Mouse (Mus musculus): ENCODE measurements around the gene Mphosph9. TPM values are rescaled to one million over a fixed set of nuclear protein-coding genes. Genes with fewer than 3 reads are reported as not detected.
A peak's percentile ranks its signal among the peaks of the same experiment; 100 is the strongest.

Mphosph9 gene
- polyA plus RNA-seq, 1 experiment = 21.7 TPM

- no peaks in the 10 kb centered on the region for H3K4me1 ChIP-seq (ENCODE audit: control insufficient read depth, insufficient read depth, low read length)
- no peaks in the 10 kb centered on the region for H3K27me3 ChIP-seq (ENCODE audit: control insufficient read depth, insufficient read depth, low read length, poor library complexity, severe bottlenecking)
- no peak overlapping the region for H3K4me3 ChIP-seq (ENCODE audit: low read depth, low read length)
- TF ChIP-seq CTCF (IDR thresholded peaks at IDR 0.05; ENCODE audit: low read depth, low read length) (no peak), POLR2A (IDR thresholded peaks at IDR 0.05; ENCODE audit: insufficient read depth, low read length) (no peak), EP300 (IDR thresholded peaks at IDR 0.05; ENCODE audit: insufficient read depth, low read depth, low read length) (no peak)
- no peaks in the 10 kb centered on the region for H3K9me3 ChIP-seq (replicated peaks; ENCODE audit: control insufficient read depth, insufficient read depth, low read length, poor library complexity, severe bottlenecking)
- H3K36me3 ChIP-seq (ENCODE audit: control insufficient read depth, insufficient read depth, low read length, poor library complexity, severe bottlenecking) = no peaks in the 10 kb centered on the region
- H3K27ac ChIP-seq (ENCODE audit: insufficient read depth, low read length) = no peak overlapping the region
- H3K9ac ChIP-seq (ENCODE audit: low read depth, poor library complexity, severe bottlenecking) = no peak overlapping the region
Observed at GRCm38 (mm10) chr5:124216403-124216802, 111.4 kb downstream of the Mphosph9 start.

GRCm38 (mm10) chr5:124215647-124216046 is 112.1 kb downstream of the Mphosph9 start:
- Histone ChIP-seq H3K27me3 (ENCODE audit: control insufficient read depth, insufficient read depth, low read length, poor library complexity, severe bottlenecking) (no peaks in the 10 kb centered on the region), H3K4me1 (ENCODE audit: control insufficient read depth, insufficient read depth, low read length) (no peaks in the 10 kb centered on the region), H3K9me3 (replicated peaks; ENCODE audit: control insufficient read depth, insufficient read depth, low read length, poor library complexity, severe bottlenecking) (no peaks in the 10 kb centered on the region), H3K9ac (ENCODE audit: low read depth, poor library complexity, severe bottlenecking) (no peak overlapping the region), H3K27ac (ENCODE audit: insufficient read depth, low read length) (no peak overlapping the region), H3K4me3 (ENCODE audit: low read depth, low read length) (no peak overlapping the region), H3K36me3 (ENCODE audit: control insufficient read depth, insufficient read depth, low read length, poor library complexity, severe bottlenecking) (no peaks in the 10 kb centered on the region)
- no peak for TF ChIP-seq EP300 (IDR thresholded peaks at IDR 0.05; ENCODE audit: insufficient read depth, low read depth, low read length)
- TF ChIP-seq CTCF (IDR thresholded peaks at IDR 0.05; ENCODE audit: low read depth, low read length) = no peak
- no peak for TF ChIP-seq POLR2A (IDR thresholded peaks at IDR 0.05; ENCODE audit: insufficient read depth, low read length)

- Histone ChIP-seq H3K36me3 (ENCODE audit: control insufficient read depth, insufficient read depth, low read length, poor library complexity, severe bottlenecking) (no peaks in the 10 kb centered on the region), H3K4me3 (ENCODE audit: low read depth, low read length) (no peak overlapping the region), H3K27me3 (ENCODE audit: control insufficient read depth, insufficient read depth, low read length, poor library complexity, severe bottlenecking) (no peaks in the 10 kb centered on the region), H3K9ac (ENCODE audit: low read depth, poor library complexity, severe bottlenecking) (no peak overlapping the region), H3K4me1 (ENCODE audit: control insufficient read depth, insufficient read depth, low read length) (no peaks in the 10 kb centered on the region), H3K27ac (ENCODE audit: insufficient read depth, low read length) (no peak overlapping the region), H3K9me3 (replicated peaks; ENCODE audit: control insufficient read depth, insufficient read depth, low read length, poor library complexity, severe bottlenecking) (no peaks in the 10 kb centered on the region)
- TF ChIP-seq CTCF (IDR thresholded peaks at IDR 0.05; ENCODE audit: low read depth, low read length) = no peak
- no peak for TF ChIP-seq POLR2A (IDR thresholded peaks at IDR 0.05; ENCODE audit: insufficient read depth, low read length)
- no peak for TF ChIP-seq EP300 (IDR thresholded peaks at IDR 0.05; ENCODE audit: insufficient read depth, low read depth, low read length)
Observed at GRCm38 (mm10) chr5:124214516-124215145, 113.1 kb downstream of the Mphosph9 start.

GRCm38 (mm10) chr5:124213588-124214469 is 113.9 kb downstream of the Mphosph9 start:
- no peaks in the 10 kb centered on the region for H3K4me1 ChIP-seq (ENCODE audit: control insufficient read depth, insufficient read depth, low read length)
- no peak overlapping the region for H3K4me3 ChIP-seq (ENCODE audit: low read depth, low read length)
- no peak overlapping the region for H3K9ac ChIP-seq (ENCODE audit: low read depth, poor library complexity, severe bottlenecking)
- no peaks in the 10 kb centered on the region for H3K9me3 ChIP-seq (replicated peaks; ENCODE audit: control insufficient read depth, insufficient read depth, low read length, poor library complexity, severe bottlenecking)
- no peaks in the 10 kb centered on the region for H3K36me3 ChIP-seq (ENCODE audit: control insufficient read depth, insufficient read depth, low read length, poor library complexity, severe bottlenecking)
- no peaks in the 10 kb centered on the region for H3K27me3 ChIP-seq (ENCODE audit: control insufficient read depth, insufficient read depth, low read length, poor library complexity, severe bottlenecking)
- TF ChIP-seq POLR2A (IDR thresholded peaks at IDR 0.05; ENCODE audit: insufficient read depth, low read length) = no peak
- TF ChIP-seq EP300 (IDR thresholded peaks at IDR 0.05; ENCODE audit: insufficient read depth, low read depth, low read length) = peak; percentile 30; the same call in 1 of the 2 replicates
- TF ChIP-seq CTCF (IDR thresholded peaks at IDR 0.05; ENCODE audit: low read depth, low read length) = no peak
- H3K27ac ChIP-seq (ENCODE audit: insufficient read depth, low read length) = no peak overlapping the region

- Histone ChIP-seq H3K4me3 (ENCODE audit: low read depth, low read length) (no peak overlapping the region), H3K9ac (ENCODE audit: low read depth, poor library complexity, severe bottlenecking) (no peak overlapping the region), H3K27me3 (ENCODE audit: control insufficient read depth, insufficient read depth, low read length, poor library complexity, severe bottlenecking) (no peaks in the 10 kb centered on the region), H3K9me3 (replicated peaks; ENCODE audit: control insufficient read depth, insufficient read depth, low read length, poor library complexity, severe bottlenecking) (no peaks in the 10 kb centered on the region), H3K27ac (ENCODE audit: insufficient read depth, low read length) (no peak overlapping the region), H3K36me3 (ENCODE audit: control insufficient read depth, insufficient read depth, low read length, poor library complexity, severe bottlenecking) (no peaks in the 10 kb centered on the region), H3K4me1 (ENCODE audit: control insufficient read depth, insufficient read depth, low read length) (peaks cover 4% of the 10 kb centered on the region)
- TF ChIP-seq CTCF (IDR thresholded peaks at IDR 0.05; ENCODE audit: low read depth, low read length) = no peak
- no peak for TF ChIP-seq EP300 (IDR thresholded peaks at IDR 0.05; ENCODE audit: insufficient read depth, low read depth, low read length)
- no peak for TF ChIP-seq POLR2A (IDR thresholded peaks at IDR 0.05; ENCODE audit: insufficient read depth, low read length)
Observed at GRCm38 (mm10) chr5:124211669-124212068, 116.1 kb downstream of the Mphosph9 start.

GRCm38 (mm10) chr5:124211234-124211633 is 116.5 kb downstream of the Mphosph9 start:
- Histone ChIP-seq H3K27ac (ENCODE audit: insufficient read depth, low read length) (no peak overlapping the region), H3K9ac (ENCODE audit: low read depth, poor library complexity, severe bottlenecking) (no peak overlapping the region), H3K4me3 (ENCODE audit: low read depth, low read length) (no peak overlapping the region), H3K4me1 (ENCODE audit: control insufficient read depth, insufficient read depth, low read length) (peaks cover 4% of the 10 kb centered on the region), H3K9me3 (replicated peaks; ENCODE audit: control insufficient read depth, insufficient read depth, low read length, poor library complexity, severe bottlenecking) (no peaks in the 10 kb centered on the region), H3K36me3 (ENCODE audit: control insufficient read depth, insufficient read depth, low read length, poor library complexity, severe bottlenecking) (no peaks in the 10 kb centered on the region), H3K27me3 (ENCODE audit: control insufficient read depth, insufficient read depth, low read length, poor library complexity, severe bottlenecking) (no peaks in the 10 kb centered on the region)
- TF ChIP-seq EP300 (IDR thresholded peaks at IDR 0.05; ENCODE audit: insufficient read depth, low read depth, low read length) (no peak), POLR2A (IDR thresholded peaks at IDR 0.05; ENCODE audit: insufficient read depth, low read length) (no peak), CTCF (IDR thresholded peaks at IDR 0.05; ENCODE audit: low read depth, low read length) (no peak)

Measured in ES-Bruce4 (cell line).